Mouse (Mus musculus) erythroblast, embryonic 14.5 days (primary cell): ENCODE data around the gene Cblb. TPM values are rescaled to one million over a fixed set of nuclear protein-coding genes. Genes with fewer than 3 reads are reported as not detected.

Experiments used
- H3K27me3 ChIP-seq: 2 replicates; pipeline ENCODE4 v1.6.1; 2012; ENCODE audit warnings: inconsistent platforms; ENCODE audit not compliant: control insufficient read depth
- H3K36me3 ChIP-seq: 2 replicates; pipeline ENCODE4 v1.6.1; 2012; ENCODE audit warnings: mild to moderate bottlenecking, inconsistent platforms; ENCODE audit not compliant: control insufficient read depth
- H3K4me1 ChIP-seq: 2 replicates; pipeline ENCODE4 v1.6.1; 2012; ENCODE audit warnings: inconsistent platforms; ENCODE audit not compliant: control insufficient read depth
- H3K4me3 ChIP-seq: replicated peaks from 2 replicates; pipeline ENCODE3; 2012; ENCODE audit warnings: moderate library complexity, mild to moderate bottlenecking, inconsistent platforms
- H3K9me3 ChIP-seq: 2 replicates; pipeline ENCODE4 v1.6.1; 2012; ENCODE audit warnings: low read length, inconsistent platforms, mixed read lengths; ENCODE audit not compliant: control insufficient read depth
- GATA1 ChIP-seq: IDR thresholded peaks from 2 replicates; pipeline ENCODE4 v1.6.1; 2012; ENCODE audit warnings: low read length, inconsistent platforms, mixed read lengths
- TAL1 ChIP-seq: IDR thresholded peaks from 3 replicates; pipeline ENCODE4 v1.6.1; 2012; ENCODE audit warnings: low read length, inconsistent platforms, mixed read lengths
- polyA plus RNA-seq: library from polyadenylated mRNA; stranded (reverse); fragments of >175 nt; gene quantifications from 2 replicates; pipeline ENCODE4 v1.2.3, GENCODE M21; 2012

Cblb gene
- polyA plus RNA-seq, 1 experiment, result 0.10 TPM

DNA sequence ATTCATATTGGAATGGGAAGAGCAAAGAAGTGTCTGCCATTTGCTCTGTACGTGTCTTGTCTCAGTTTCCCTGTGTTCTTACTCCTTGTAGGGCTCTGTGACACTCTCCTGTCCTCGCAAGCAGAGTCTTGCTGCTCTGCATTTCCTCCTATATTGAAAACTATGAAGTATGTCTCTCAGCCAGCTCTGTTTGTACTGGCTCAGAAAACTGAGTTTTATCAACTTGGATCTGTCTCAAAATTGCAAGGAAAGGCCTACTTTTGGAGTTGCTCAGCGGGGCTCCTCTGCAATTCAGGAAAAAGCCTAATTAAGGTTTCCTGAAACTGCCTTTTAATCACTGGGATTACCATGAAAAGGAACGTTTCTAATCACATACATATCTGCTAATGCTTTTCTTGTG, 46.9 kb downstream of the Cblb start:
- Histone ChIP-seq H3K4me3 (no peak overlapping the region), H3K36me3 (no peaks in the 10 kb centered on the region), H3K4me1 (peaks cover 22% of the 10 kb centered on the region), H3K27me3 (no peaks in the 10 kb centered on the region), H3K9me3 (no peaks in the 10 kb centered on the region)
- TF ChIP-seq TAL1 (no peak), GATA1 (no peak)

DNA sequence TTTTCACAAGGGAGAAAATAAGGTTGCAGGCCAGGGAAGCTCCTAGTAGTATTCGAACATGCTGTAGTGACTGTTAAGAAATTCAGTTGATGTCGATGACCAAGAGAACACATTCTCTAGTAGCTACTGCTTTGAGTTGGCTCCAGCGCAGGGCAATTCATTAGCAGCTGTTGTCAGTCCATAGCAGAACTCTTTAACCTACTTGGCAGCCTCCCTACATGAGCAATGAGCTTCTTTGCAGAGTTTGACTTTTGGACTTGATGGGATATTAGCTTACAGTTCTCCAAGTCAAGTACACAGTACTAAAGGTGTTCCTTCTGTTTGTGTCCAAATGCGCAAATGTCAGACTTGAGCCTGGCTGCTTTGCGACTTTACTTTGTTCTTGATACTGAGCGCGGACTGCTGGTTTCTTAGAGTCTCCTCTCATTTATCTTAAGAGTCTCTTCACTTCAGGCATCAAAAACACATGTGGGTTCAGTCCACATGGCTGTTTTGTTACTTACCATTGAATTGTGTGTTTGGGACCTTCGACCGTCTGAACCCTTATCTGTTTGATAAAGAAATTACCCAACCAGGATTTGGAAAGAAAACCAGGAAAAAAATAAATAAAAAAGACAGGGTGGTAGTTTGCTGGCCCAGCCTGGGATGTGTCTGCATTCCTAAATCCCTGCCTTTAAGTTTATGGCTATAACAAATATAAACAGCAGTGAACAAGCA, 47.9 kb downstream of the Cblb start:
- H3K36me3 ChIP-seq, result no peaks in the 10 kb centered on the region
- H3K9me3 ChIP-seq, result peaks cover 5% of the 10 kb centered on the region; the same call in 1 of the 2 replicates
- H3K4me3 ChIP-seq, result no peak overlapping the region
- no peaks in the 10 kb centered on the region for H3K27me3 ChIP-seq
- H3K4me1 ChIP-seq, result peaks cover 22% of the 10 kb centered on the region
- TF ChIP-seq TAL1 (no peak), GATA1 (no peak)

DNA sequence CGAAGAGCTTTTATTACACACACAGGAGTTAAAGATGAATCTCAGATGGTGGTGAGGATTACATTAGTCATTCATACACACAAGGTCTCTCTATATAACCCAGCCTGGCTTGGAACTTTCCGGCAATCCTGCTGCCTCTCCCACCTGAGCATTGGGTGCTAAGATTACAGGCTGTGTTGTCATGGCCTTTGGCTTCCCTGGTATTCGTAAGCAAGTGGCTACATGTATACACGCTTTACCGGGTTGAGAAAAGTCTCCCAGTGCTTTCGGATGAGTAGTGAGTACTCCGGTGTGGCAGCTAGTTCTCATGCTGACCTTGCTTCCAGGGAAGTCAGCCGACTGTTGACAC, 48.4 kb downstream of the Cblb start:
- no peaks in the 10 kb centered on the region for H3K36me3 ChIP-seq
- H3K4me3 ChIP-seq, result no peak overlapping the region
- no peak for TF ChIP-seq TAL1
- no peak for TF ChIP-seq GATA1
- H3K4me1 ChIP-seq, result peaks cover 22% of the 10 kb centered on the region
- no peaks in the 10 kb centered on the region for H3K27me3 ChIP-seq
- peaks cover 5% of the 10 kb centered on the region; the same call in 1 of the 2 replicates for H3K9me3 ChIP-seq

DNA sequence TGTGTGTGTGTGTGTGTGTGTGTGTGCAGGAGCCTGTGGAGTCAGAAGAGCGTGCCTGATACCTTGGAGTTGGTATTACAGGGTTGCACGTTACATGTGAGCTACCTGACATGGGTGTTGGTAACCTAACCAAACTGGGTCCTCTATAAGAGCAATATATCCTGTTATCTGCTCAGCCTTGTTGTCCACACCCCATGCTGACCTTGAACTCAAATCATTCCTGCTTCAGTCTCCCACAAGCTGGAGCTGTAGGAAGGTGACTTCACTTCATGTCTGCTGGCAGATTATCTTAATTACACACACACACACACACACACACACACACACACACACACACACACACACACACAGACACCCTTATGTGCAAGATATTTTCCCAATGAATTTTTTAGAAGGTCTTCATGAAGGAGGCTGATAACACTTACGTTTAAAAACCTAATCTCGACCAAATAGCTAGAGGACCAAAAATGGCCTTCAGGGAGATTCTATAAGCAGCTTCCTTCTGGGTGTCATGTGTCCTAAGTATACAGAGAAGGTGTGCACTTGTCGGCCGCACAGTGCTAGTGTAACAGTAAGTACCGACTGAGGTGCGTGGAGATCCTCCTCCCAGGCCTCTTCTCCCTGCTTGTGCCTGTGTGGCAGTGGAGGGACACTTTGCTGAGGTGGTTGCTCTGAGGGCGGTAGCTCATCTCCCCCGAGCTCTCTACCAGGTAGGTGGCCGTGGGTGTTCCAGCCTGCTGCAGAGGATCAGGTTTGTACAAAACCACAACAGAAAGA, 49.8 kb downstream of the Cblb start:
- H3K36me3 ChIP-seq, result no peaks in the 10 kb centered on the region
- no peaks in the 10 kb centered on the region for H3K27me3 ChIP-seq
- H3K4me1 ChIP-seq, result peaks cover 22% of the 10 kb centered on the region
- no peak for TF ChIP-seq TAL1
- no peak overlapping the region for H3K4me3 ChIP-seq
- H3K9me3 ChIP-seq, result peaks cover 5% of the 10 kb centered on the region; the same call in 1 of the 2 replicates

DNA sequence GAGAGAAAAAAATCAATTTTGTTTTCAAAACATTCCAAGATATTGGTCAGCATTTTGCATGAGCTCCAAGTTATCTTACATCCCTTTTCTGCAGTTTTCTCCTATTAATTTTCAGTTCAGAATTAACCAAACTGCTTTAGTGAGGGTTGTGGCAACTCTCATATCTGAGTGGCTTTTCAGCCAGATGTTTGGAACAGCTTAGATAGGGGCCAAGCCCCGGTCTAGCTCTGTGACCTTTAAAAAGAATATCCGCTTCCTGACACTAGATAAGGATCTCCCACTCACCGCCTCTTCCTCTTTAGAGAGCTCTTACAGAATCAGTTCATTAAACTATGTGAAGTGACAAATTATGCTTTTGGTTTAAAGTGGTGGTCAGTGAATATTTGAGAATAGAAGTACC, 50.7 kb downstream of the Cblb start:
- H3K4me3 ChIP-seq, result no peak overlapping the region
- H3K36me3 ChIP-seq, result no peaks in the 10 kb centered on the region
- no peaks in the 10 kb centered on the region for H3K27me3 ChIP-seq
- H3K9me3 ChIP-seq, result peaks cover 5% of the 10 kb centered on the region; the same call in 1 of the 2 replicates
- H3K4me1 ChIP-seq, result peaks cover 22% of the 10 kb centered on the region
- TF ChIP-seq TAL1 (no peak), GATA1 (no peak)

DNA sequence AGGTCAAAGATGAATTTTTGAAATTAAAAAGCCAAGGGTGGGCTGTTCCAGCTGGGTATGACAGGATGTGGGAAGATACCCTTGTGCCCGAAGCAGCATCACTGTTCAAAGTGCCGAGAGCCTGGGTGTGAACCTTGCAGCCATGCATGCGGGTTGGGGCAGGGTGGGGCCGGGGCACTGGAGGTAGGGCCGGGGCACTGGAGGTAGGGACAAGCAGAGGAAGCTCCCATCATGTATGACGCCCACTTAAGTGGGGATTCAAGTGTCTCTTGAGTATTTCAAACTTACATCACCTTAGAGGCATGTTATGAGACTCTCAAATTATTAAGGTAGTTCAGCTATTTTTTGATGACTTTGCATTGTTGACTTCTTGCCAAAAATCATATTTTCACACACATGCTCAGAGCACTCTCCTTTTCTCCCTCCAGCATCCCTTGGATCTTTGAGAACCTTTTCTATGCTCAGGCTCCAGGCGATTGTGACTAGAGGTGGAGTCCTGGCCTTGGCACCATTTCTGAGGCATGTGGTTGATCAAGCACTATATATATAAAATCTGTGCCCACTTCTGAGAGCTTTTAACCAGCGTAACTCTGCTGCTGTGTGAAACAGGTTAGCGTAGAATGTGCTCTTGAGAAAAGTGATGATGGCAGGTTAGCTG, 55.9 kb downstream of the Cblb start:
- Histone ChIP-seq H3K9me3 (peaks cover 5% of the 10 kb centered on the region; the same call in 1 of the 2 replicates), H3K4me1 (peaks cover 2% of the 10 kb centered on the region), H3K4me3 (no peak overlapping the region), H3K36me3 (no peaks in the 10 kb centered on the region), H3K27me3 (no peaks in the 10 kb centered on the region)
- no peak for TF ChIP-seq GATA1
- no peak for TF ChIP-seq TAL1

DNA sequence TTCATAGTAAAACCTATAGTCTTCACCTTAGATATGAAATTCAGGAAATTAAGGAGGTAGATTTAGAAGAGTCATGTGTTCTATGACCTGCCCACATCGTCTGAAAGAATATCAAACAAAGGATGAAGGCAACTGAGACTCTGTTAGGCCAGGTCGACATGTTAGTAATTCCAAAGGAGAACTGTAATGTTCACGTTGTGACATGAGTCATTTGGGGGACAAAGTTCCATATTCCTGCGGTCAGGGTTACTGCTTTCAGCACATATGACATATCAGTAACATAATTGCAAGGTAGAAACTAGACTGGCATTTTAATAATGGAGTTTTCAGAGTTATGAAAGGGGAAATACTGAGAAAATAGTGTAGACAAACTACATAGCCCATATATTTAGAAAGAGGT, 58.3 kb downstream of the Cblb start:
- Histone ChIP-seq H3K36me3 (no peaks in the 10 kb centered on the region), H3K27me3 (no peaks in the 10 kb centered on the region), H3K4me1 (no peaks in the 10 kb centered on the region), H3K9me3 (no peaks in the 10 kb centered on the region), H3K4me3 (no peak overlapping the region)
- no peak for TF ChIP-seq TAL1
- TF ChIP-seq GATA1, result no peak

DNA sequence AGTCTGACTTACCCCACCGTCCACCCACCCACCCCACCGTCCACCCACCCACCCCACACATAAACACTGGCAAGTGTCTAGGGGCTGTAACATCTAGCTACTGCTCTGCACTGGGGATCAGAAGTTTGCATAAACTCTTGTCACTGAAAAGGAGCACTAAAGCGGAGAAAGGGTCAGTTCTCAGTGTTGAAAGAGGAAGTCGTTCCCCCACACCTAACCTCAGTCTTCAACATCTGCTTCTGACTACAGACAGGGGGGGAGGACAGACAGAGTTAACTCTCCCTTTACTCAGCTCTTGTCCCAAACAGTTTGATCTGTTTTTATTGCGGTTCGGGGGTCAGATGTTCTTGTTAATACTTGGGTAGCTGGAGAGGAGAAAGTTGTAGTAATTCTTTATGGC, 59.9 kb downstream of the Cblb start:
- TF ChIP-seq GATA1 (no peak), TAL1 (no peak)
- Histone ChIP-seq H3K4me1 (no peaks in the 10 kb centered on the region), H3K4me3 (no peak overlapping the region), H3K36me3 (no peaks in the 10 kb centered on the region), H3K27me3 (no peaks in the 10 kb centered on the region), H3K9me3 (no peaks in the 10 kb centered on the region)

DNA sequence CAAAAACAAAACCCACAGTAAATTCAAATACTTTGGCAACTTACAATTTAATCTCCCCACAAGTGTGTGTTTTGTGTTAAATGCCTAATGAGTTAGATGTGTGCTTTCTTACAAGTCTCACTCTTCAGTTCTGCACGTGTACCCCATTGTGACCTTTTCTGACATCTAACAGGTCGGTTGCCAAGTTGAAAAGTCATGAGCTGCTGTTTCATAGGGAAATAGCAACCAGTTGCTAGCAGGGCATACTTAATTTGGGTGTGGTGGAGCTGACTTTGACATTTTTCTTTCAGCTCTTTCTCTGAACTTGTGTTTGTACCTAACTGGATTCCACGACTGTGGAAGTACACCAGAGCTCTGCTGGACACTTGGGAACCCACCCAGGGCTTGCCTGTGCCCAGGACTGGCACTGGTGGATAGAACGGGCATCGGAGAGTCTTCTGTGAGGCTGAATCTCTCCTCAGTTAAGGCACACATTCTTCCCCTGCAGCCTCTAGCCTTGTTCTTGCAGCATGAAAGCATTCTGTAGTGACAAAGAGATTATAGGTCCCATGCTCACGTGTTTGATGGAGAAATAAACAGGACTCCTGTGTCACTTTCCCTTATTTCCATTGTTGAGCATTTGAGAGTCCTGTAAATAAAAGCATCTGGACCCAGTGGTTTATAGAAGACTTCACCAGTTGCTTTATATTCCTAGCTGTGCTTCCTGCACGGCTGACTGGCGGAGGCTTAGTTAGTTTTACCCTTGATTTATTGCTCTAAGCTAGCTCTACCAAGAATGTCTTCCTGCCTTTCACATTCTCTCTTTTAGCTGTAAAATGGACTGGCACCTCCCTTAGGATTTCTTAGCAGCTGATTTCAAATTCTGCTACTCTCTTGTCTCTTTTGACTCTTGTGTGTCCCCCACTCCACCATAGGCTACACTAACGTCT, 62.6 kb downstream of the Cblb start:
- no peak for TF ChIP-seq TAL1
- H3K4me1 ChIP-seq, result no peaks in the 10 kb centered on the region
- H3K27me3 ChIP-seq, result no peaks in the 10 kb centered on the region
- no peak overlapping the region for H3K4me3 ChIP-seq
- no peaks in the 10 kb centered on the region for H3K9me3 ChIP-seq
- H3K36me3 ChIP-seq, result no peaks in the 10 kb centered on the region
